Mouse (Mus musculus) kidney, embryonic 16.5 days (tissue): ENCODE data around the gene Hfe. TPM values are rescaled to one million over a fixed set of nuclear protein-coding genes. Genes with fewer than 3 reads are reported as not detected.
A peak's percentile ranks its signal among the peaks of the same experiment; 100 is the strongest.
"Not testable (repeated sequence)": the region's sequence is repeated elsewhere in the genome, so short reads cannot be mapped to it uniquely, and the experiment has no call there.

ENCODE experiments used
- ATAC-seq: fragments of 200-750 bp; cut with Nextera tagmentation; 2 replicates; pipeline ENCODE4 v1.8.0; 2017; ENCODE audit warnings: moderate TSS enrichment; ENCODE audit not compliant: low FRiP score, low TSS enrichment
- H3K27ac ChIP-seq: fragments of 300-500 bp; sonication (generic); 2 replicates; pipeline ENCODE4 v1.5.1; 2014; ENCODE audit warnings: low read length
- H3K27me3 ChIP-seq: fragments of 300-500 bp; sonication (generic); 2 replicates; pipeline ENCODE4 v1.6.1; 2014; ENCODE audit warnings: low read length, control low read depth, mixed read lengths; ENCODE audit not compliant: insufficient read depth
- H3K36me3 ChIP-seq: fragments of 300-500 bp; sonication (generic); 2 replicates; pipeline ENCODE4 v1.6.1; 2014; ENCODE audit warnings: low read length, control low read depth, mixed read lengths; ENCODE audit not compliant: insufficient read depth
- H3K4me1 ChIP-seq: fragments of 300-500 bp; sonication (generic); 2 replicates; pipeline ENCODE4 v1.6.1; 2014; ENCODE audit warnings: low read length, control low read depth, mixed read lengths; ENCODE audit not compliant: insufficient read depth
- H3K4me2 ChIP-seq: fragments of 300-500 bp; sonication (generic); replicated peaks from 2 replicates; pipeline ENCODE4 v1.6.1; 2014; ENCODE audit warnings: low read depth, low read length
- H3K4me3 ChIP-seq: fragments of 300-500 bp; sonication (generic); 2 replicates; pipeline ENCODE4 v1.5.1; 2014; ENCODE audit warnings: mild to moderate bottlenecking, low read length
- H3K9ac ChIP-seq: fragments of 300-500 bp; sonication (generic); replicated peaks from 2 replicates; pipeline ENCODE4 v1.6.1; 2014; ENCODE audit warnings: low read length
- H3K9me3 ChIP-seq: fragments of 300-500 bp; sonication (generic); 2 replicates; pipeline ENCODE4 v1.6.1; 2016; ENCODE audit warnings: low read length, control low read depth
- WGBS: fragments of 180-500 bp; shearing (Covaris S2); extraction: QIAGEN DNeasy Blood & Tissue Kit; methylation state at CpG from one replicate; pipeline ENCODE4 v1.1.7; 2014; 5-methylcytosine and 5-hydroxymethylcytosine counted together
- microRNA-seq: library from miRNA; unstranded; fragments of <30 nt; microRNA quantifications from one replicate; pipeline ENCODE4, GENCODE M21; 2016
- polyA plus RNA-seq: library from polyadenylated mRNA; unstranded; fragments of >200 nt; fragmentation: Nextera tagmentation; extraction: Ambion mirVana; gene quantifications from 2 replicates; pipeline ENCODE4 v1.2.1, GENCODE M21; 2015

Gene Hfe
- polyA plus RNA-seq, 1 experiment from 2014 or later, result 9.3 TPM

DNA sequence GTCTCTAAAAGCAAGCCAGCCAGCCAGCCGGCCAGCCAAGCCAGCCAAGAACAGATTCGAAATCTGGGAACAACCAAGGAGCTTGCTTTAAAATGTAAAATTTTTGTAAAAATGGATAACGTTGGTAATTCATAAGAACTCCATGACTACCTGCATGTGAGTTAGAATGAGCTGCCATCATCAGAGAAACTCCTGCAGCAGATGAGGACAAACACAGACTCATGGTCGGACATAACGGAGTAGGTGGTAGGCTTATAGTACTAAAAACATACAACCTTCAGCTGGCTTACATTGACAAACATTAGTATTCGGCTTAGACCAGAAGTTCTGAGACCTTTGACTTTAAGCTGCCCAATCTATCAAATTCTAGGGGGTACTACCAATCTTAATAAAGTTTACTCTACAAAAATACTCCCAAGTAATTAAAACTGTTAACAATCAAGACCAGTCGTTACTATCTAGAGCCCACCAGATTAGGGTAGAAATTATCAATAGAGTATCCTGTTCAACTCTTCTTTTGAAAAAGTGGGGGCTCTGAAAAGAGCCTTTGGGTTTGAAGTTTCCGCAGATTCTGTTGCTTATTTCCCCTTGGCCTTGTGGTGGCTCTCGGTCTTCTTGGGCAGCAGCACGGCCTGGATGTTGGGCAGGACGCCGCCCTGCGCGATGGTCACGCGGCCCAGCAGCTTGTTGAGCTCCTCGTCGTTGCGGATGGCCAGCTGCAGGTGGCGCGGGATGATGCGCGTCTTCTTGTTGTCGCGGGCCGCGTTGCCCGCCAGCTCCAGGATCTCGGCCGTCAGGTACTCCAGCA is 27.5 kb downstream of the Hfe start:
- 13% methylated on average over 11 of the region's 30 CpGs for WGBS
- Histone ChIP-seq H3K4me2 (peak overlapping the region; percentile 66), H3K27ac (peak overlapping the region; percentile 96), H3K9ac (peak overlapping the region; percentile 67), H3K4me1 (peaks cover 22% of the 10 kb centered on the region), H3K4me3 (peak overlapping the region; percentile 42)
- H3K9me3 ChIP-seq, H3K27me3 ChIP-seq, H3K36me3 ChIP-seq: not testable (repeated sequence)
- ATAC-seq, result peak; percentile 37

DNA sequence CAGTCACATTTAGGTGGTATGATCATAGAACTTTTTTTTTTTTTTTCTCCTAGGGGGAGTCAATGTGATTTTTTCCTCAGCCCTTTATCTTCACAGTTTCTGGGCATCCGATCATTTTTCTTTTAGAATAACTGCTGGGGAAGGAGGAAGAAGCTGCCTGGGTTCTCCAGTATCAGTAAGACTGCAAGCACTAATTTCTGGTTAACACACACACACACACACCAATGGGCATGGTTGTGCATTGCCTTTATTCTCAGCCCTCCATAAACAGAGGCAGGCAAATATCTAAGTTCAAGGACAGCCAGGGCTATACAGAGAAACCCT is 28.1 kb downstream of the Hfe start:
- peaks cover 18% of the 10 kb centered on the region for H3K4me1 ChIP-seq
- peak overlapping the region; percentile 42 for H3K4me3 ChIP-seq
- no peak for ATAC-seq
- H3K27me3 ChIP-seq, result no peaks in the 10 kb centered on the region
- H3K9ac ChIP-seq, result peak overlapping the region; percentile 61
- no peaks in the 10 kb centered on the region for H3K9me3 ChIP-seq
- no peaks in the 10 kb centered on the region for H3K36me3 ChIP-seq
- WGBS, result 52% methylated on average over 1 of the region's 1 CpGs
- H3K27ac ChIP-seq, result peak overlapping the region; percentile 96
- peak overlapping the region; percentile 66 for H3K4me2 ChIP-seq

DNA sequence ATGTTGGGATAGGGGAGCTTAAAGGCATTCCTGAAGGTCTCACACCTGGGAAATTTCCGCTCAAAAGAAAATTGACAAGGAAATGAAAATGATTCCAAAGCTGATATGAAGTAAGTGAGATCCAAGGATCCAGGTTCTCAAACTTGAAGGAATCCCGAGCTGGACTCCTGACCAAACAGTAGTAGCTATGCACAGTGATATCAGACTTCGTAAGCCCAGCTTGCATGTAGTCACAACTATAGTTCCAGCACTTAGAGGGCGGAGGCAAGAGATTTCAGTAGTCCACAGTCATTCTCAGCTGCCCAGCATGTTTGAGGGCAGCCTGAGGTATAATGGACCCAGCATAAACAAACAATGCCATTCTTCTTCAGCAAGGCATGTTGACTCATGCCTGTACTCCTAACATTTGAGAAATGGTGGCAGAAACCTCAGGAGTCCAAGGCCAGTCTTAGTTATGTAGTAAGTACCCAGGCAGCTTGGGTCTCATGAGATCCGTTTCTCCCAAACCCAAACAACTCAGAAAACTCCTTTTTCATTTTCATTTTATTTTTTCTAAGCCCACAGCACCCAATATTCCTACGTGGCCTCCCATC is 28.6 kb downstream of the Hfe start:
- ATAC-seq, result no peak
- H3K27ac ChIP-seq, result no peak overlapping the region
- no peaks in the 10 kb centered on the region for H3K36me3 ChIP-seq
- no peak overlapping the region for H3K9ac ChIP-seq
- H3K4me1 ChIP-seq, result peaks cover 15% of the 10 kb centered on the region
- no peak overlapping the region for H3K4me3 ChIP-seq
- no peak overlapping the region; the same call in 1 of the 2 replicates for H3K4me2 ChIP-seq
- H3K9me3 ChIP-seq, result no peaks in the 10 kb centered on the region
- 80% methylated on average over 6 of the region's 6 CpGs for WGBS
- H3K27me3 ChIP-seq, result no peaks in the 10 kb centered on the region

DNA sequence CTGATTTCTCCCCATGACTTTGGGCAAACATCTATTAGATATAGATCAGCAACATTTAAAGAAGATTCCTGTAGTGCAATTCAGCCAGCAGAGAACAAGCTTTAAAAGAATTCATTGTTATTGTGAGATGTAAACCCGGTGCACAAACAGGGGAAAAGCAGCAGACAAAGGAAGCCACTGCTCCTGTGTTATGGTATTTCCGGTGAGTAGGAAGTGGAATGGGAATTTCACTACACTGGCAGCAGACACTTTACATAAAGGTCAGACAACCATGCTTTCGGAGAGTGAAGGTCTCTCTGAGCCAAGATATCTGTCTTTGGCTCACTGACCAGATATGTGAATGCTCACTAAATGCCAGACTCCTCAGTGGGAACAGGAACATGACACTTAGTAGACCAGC is 48.1 kb downstream of the Hfe start:
- Histone ChIP-seq H3K36me3 (no peaks in the 10 kb centered on the region), H3K4me2 (no peak overlapping the region), H3K4me1 (no peaks in the 10 kb centered on the region), H3K4me3 (no peak overlapping the region), H3K9me3 (no peaks in the 10 kb centered on the region), H3K27me3 (no peaks in the 10 kb centered on the region), H3K9ac (no peak overlapping the region), H3K27ac (no peak overlapping the region)
- no peak for ATAC-seq
- WGBS, result 74% methylated on average over 3 of the region's 3 CpGs

GRCm38 (mm10) chr13:23659636-23660366 is 50.9 kb downstream of the Hfe start:
- WGBS, result 65% methylated on average over 6 of the region's 6 CpGs
- no peak for ATAC-seq
- no peaks in the 10 kb centered on the region for H3K36me3 ChIP-seq

More at GRCm38 (mm10) chr13:23659636-23660366, 50.9 kb downstream of the Hfe start:
- H3K9me3 ChIP-seq, result no peaks in the 10 kb centered on the region
- H3K4me1 ChIP-seq, result no peaks in the 10 kb centered on the region
- H3K9ac ChIP-seq, result no peak overlapping the region
- no peaks in the 10 kb centered on the region for H3K27me3 ChIP-seq
- H3K27ac ChIP-seq, result no peak overlapping the region
- no peak overlapping the region for H3K4me3 ChIP-seq
- no peak overlapping the region for H3K4me2 ChIP-seq

Small RNAs within 50 kb of the gene (microRNA-seq; reads per million reads assigned to microRNA genes)
- gene Gm44314 (not detected), gene Gm44350 (not detected), gene Gm44484 (not detected)

Other genes with a start within 250 kb of the Hfe start
- gene Btn1a1, start 245.0 kb downstream of the Hfe start, polyA plus RNA-seq, result 0.08 and 0.11 TPM in 2 replicates
- gene Btn2a2, start 222.0 kb downstream of the Hfe start, polyA plus RNA-seq, result 0.50 and 0.54 TPM in 2 replicates
- 4.5 and 5.6 TPM in 2 replicates for gene Hist1h4h, start 179.8 kb downstream of the Hfe start, polyA plus RNA-seq
- 4.3 TPM in 2 replicates for gene Hist1h2af, start 176.9 kb downstream of the Hfe start, polyA plus RNA-seq
- 4.6 and 6.0 TPM in 2 replicates for gene Hist1h3g, start 175.4 kb downstream of the Hfe start, polyA plus RNA-seq
- gene Hist1h2bh, start 167.5 kb downstream of the Hfe start, polyA plus RNA-seq, result 0.64 and 0.92 TPM in 2 replicates
- 0.54 and 0.82 TPM in 2 replicates for gene Hist1h3f, start 166.8 kb downstream of the Hfe start, polyA plus RNA-seq
- 1.5 and 2.0 TPM in 2 replicates for gene Hist1h4f, start 159.2 kb downstream of the Hfe start, polyA plus RNA-seq
- gene Hist1h1d, start 157.6 kb downstream of the Hfe start, polyA plus RNA-seq, result 0.37 and 0.55 TPM in 2 replicates
- 4.7 TPM in 2 replicates for gene Hist1h3e, start 148.5 kb downstream of the Hfe start, polyA plus RNA-seq
- 57.3 and 57.7 TPM in 2 replicates for gene Hist1h2ae, start 139.6 kb downstream of the Hfe start, polyA plus RNA-seq
- 8.5 and 9.1 TPM in 2 replicates for gene Hist1h2bg, start 139.5 kb downstream of the Hfe start, polyA plus RNA-seq
- 4.3 and 4.4 TPM in 2 replicates for gene Hist1h2bf, start 136.7 kb downstream of the Hfe start, polyA plus RNA-seq
- 2.5 and 3.0 TPM in 2 replicates for gene Hist1h2ad, start 136.5 kb downstream of the Hfe start, polyA plus RNA-seq
- gene Hist1h3d, start 135.1 kb downstream of the Hfe start, polyA plus RNA-seq, result 6.1 and 6.6 TPM in 2 replicates
- 102 TPM in 2 replicates for gene Hist1h4d, start 129.3 kb downstream of the Hfe start, polyA plus RNA-seq
- gene Hist1h2be, start 89.7 kb downstream of the Hfe start, polyA plus RNA-seq, result 3.2 and 3.3 TPM in 2 replicates
- 14.7 and 15.9 TPM in 2 replicates for gene Hist1h1e, start 88.3 kb downstream of the Hfe start, polyA plus RNA-seq
- gene Hist1h2ac, start 26.9 kb downstream of the Hfe start, polyA plus RNA-seq, result 1.3 and 1.6 TPM in 2 replicates
- gene Hist1h2bc, start 26.7 kb downstream of the Hfe start, polyA plus RNA-seq, result 72.4 and 78.3 TPM in 2 replicates
- 0.26 TPM in 1 of 2 replicates, not detected in the other for gene Hist1h1t, start 15.0 kb downstream of the Hfe start, polyA plus RNA-seq
- gene Hist1h4c, start 12.4 kb downstream of the Hfe start, polyA plus RNA-seq, result 4.5 and 5.9 TPM in 2 replicates
- 25.6 and 28.3 TPM in 2 replicates for gene Hist1h1c, start 28.0 kb upstream of the Hfe start, polyA plus RNA-seq
- gene Hist1h3c, start 34.7 kb upstream of the Hfe start, polyA plus RNA-seq, result 6.8 and 9.7 TPM in 2 replicates
- gene Hist1h2bb, start 35.9 kb upstream of the Hfe start, polyA plus RNA-seq, result 2.1 and 2.5 TPM in 2 replicates
- 33.6 and 37.8 TPM in 2 replicates for gene Hist1h2ab, start 40.3 kb upstream of the Hfe start, polyA plus RNA-seq
- gene Hist1h3b, start 41.4 kb upstream of the Hfe start, polyA plus RNA-seq, result 8.8 and 13.2 TPM in 2 replicates
- 4.6 and 6.0 TPM in 2 replicates for gene Hist1h4b, start 46.2 kb upstream of the Hfe start, polyA plus RNA-seq
- 0.90 TPM in 1 of 2 replicates, not detected in the other for gene Hist1h4a, start 50.4 kb upstream of the Hfe start, polyA plus RNA-seq
- gene Hist1h3a, start 51.5 kb upstream of the Hfe start, polyA plus RNA-seq, result 6.1 and 7.8 TPM in 2 replicates
- gene Hist1h1a, start 52.8 kb upstream of the Hfe start, polyA plus RNA-seq, result 0.91 and 1.7 TPM in 2 replicates
- gene Trim38, start 59.1 kb upstream of the Hfe start, polyA plus RNA-seq, result not detected in 2 replicates
- 0.39 TPM in 1 of 2 replicates, not detected in the other for gene Slc17a2, start 96.1 kb upstream of the Hfe start, polyA plus RNA-seq
- 9.1 and 11.0 TPM in 2 replicates for gene Slc17a3, start 128.6 kb upstream of the Hfe start, polyA plus RNA-seq
- gene Slc17a1, start 156.9 kb upstream of the Hfe start, polyA plus RNA-seq, result 24.2 and 29.8 TPM in 2 replicates
- 4.4 and 4.9 TPM in 2 replicates for gene Slc17a4, start 204.2 kb upstream of the Hfe start, polyA plus RNA-seq
- not detected in 2 replicates for gene Hist1h2ba, start 223.3 kb upstream of the Hfe start, polyA plus RNA-seq
- not detected in 2 replicates for gene Hist1h2aa, start 223.6 kb upstream of the Hfe start, polyA plus RNA-seq